Mouse (Mus musculus) MEL (cell line): ENCODE measurements around the gene Pgs1. TPM values are rescaled to one million over a fixed set of nuclear protein-coding genes. Genes with fewer than 3 reads are reported as not detected.

Experiments
- DNase-seq: peaks from one replicate; pipeline ENCODE4 v3.0.0; 2011; ENCODE audit warnings: low read depth, low spot score
- H3K27ac ChIP-seq: 2 replicates; pipeline ENCODE4 v1.5.1; 2012; ENCODE audit warnings: low read depth, mild to moderate bottlenecking, control low read depth, low read length, moderate library complexity; ENCODE audit not compliant: control insufficient read depth
- H3K27me3 ChIP-seq, 2 experiments: fragments of 150-350 bp in 1 of 2; sonication (generic) in 1 of 2; 2 replicates each; pipeline ENCODE4 v1.6.1; 2012; ENCODE audit warnings: low read length in 2 of 2, mild to moderate bottlenecking in 2 of 2, improper control_type of control experiment in 1 of 2, moderate library complexity in 1 of 2; ENCODE audit not compliant: insufficient read depth in 2 of 2, control insufficient read depth in 1 of 2
- H3K36me3 ChIP-seq, 2 experiments: 2 replicates each; pipeline ENCODE4 v1.6.1; 2012 to 2014; ENCODE audit warnings: low read length in 2 of 2, improper control_type of control experiment in 1 of 2, inconsistent platforms in 1 of 2, mild to moderate bottlenecking in 1 of 2; ENCODE audit not compliant: insufficient read depth in 2 of 2, control insufficient read depth in 1 of 2
- H3K4me1 ChIP-seq, 2 experiments: fragments of 150-350 bp in 1 of 2; sonication (generic) in 1 of 2; 2 replicates each; pipeline ENCODE4 v1.6.1; 2012; ENCODE audit warnings: low read length in 2 of 2, improper control_type of control experiment in 1 of 2, mild to moderate bottlenecking in 1 of 2; ENCODE audit not compliant: insufficient read depth in 2 of 2, control insufficient read depth in 1 of 2
- H3K4me3 ChIP-seq, 2 experiments: fragments of 150-350 bp in 1 of 2; sonication (generic) in 1 of 2; 2 replicates each; pipeline ENCODE4 v1.5.1; 2012; ENCODE audit warnings: low read depth in 2 of 2, low read length in 2 of 2, mild to moderate bottlenecking in 2 of 2, moderate library complexity in 2 of 2, control low read depth in 1 of 2, improper control_type of control experiment in 1 of 2; ENCODE audit not compliant: control insufficient read depth in 1 of 2, insufficient read depth in 1 of 2
- H3K79me2 ChIP-seq: 2 replicates; pipeline ENCODE4 v1.6.1; 2012; ENCODE audit warnings: mild to moderate bottlenecking, low read length, moderate library complexity; ENCODE audit not compliant: control insufficient read depth, poor library complexity, insufficient read depth
- H3K9ac ChIP-seq: 2 replicates; pipeline ENCODE4 v1.6.1; 2012; ENCODE audit warnings: low read depth, mild to moderate bottlenecking, control low read depth, low read length, moderate library complexity; ENCODE audit not compliant: control insufficient read depth, poor library complexity, severe bottlenecking
- H3K9me3 ChIP-seq: fragments of 150-350 bp; sonication (generic); replicated peaks from 2 replicates; pipeline ENCODE4 v1.6.1; 2012; ENCODE audit warnings: mild to moderate bottlenecking, low read length, improper control_type of control experiment, moderate library complexity; ENCODE audit not compliant: insufficient read depth
- BHLHE40 ChIP-seq: IDR thresholded peaks from 2 replicates; pipeline ENCODE4 v1.6.1; 2012; ENCODE audit warnings: low read depth, mild to moderate bottlenecking, inconsistent platforms, low read length, improper control_type of control experiment, borderline replicate concordance
- CHD1 ChIP-seq: IDR thresholded peaks from 2 replicates; pipeline ENCODE4 v1.6.1; 2012; ENCODE audit warnings: low read depth, mild to moderate bottlenecking, inconsistent platforms, low read length, improper control_type of control experiment
- CHD2 ChIP-seq: IDR thresholded peaks from 2 replicates; pipeline ENCODE4 v1.6.1; 2011; ENCODE audit warnings: low read length, improper control_type of control experiment
- ETS1 ChIP-seq: IDR thresholded peaks from 2 replicates; pipeline ENCODE4 v1.6.1; 2012; ENCODE audit warnings: low read depth, mild to moderate bottlenecking, inconsistent platforms, low read length, improper control_type of control experiment, moderate library complexity
- GABPA ChIP-seq: IDR thresholded peaks from 2 replicates; pipeline ENCODE4 v1.6.1; 2012; ENCODE audit warnings: low read depth, mild to moderate bottlenecking, inconsistent platforms, low read length, improper control_type of control experiment, moderate library complexity
- GATA1 ChIP-seq: IDR thresholded peaks from 2 replicates; pipeline ENCODE4 v1.6.1; 2011; ENCODE audit warnings: low read depth, low read length, improper control_type of control experiment
- MAFK ChIP-seq: IDR thresholded peaks from 2 replicates; pipeline ENCODE4 v1.6.1; 2011; ENCODE audit warnings: low read depth, mild to moderate bottlenecking, low read length, improper control_type of control experiment, borderline replicate concordance
- MAX ChIP-seq: IDR thresholded peaks from 2 replicates; pipeline ENCODE4 v1.6.1; 2011; ENCODE audit warnings: low read length, improper control_type of control experiment
- MAZ ChIP-seq: IDR thresholded peaks from 2 replicates; pipeline ENCODE4 v1.6.1; 2012; ENCODE audit warnings: low read depth, mild to moderate bottlenecking, inconsistent platforms, low read length, improper control_type of control experiment
- NRF1 ChIP-seq: IDR thresholded peaks from 2 replicates; pipeline ENCODE4 v1.6.1; 2014; ENCODE audit warnings: low read depth, mild to moderate bottlenecking, inconsistent platforms, low read length, improper control_type of control experiment, moderate library complexity; ENCODE audit not compliant: poor library complexity, insufficient read depth, severe bottlenecking
- POLR2A ChIP-seq, 2 experiments: IDR thresholded peaks; 2 replicates each; pipeline ENCODE4 v1.6.1; 2011 to 2012; ENCODE audit warnings: low read length in 2 of 2, mild to moderate bottlenecking in 2 of 2, control low read depth in 1 of 2, improper control_type of control experiment in 1 of 2, low read depth in 1 of 2, moderate library complexity in 1 of 2; ENCODE audit not compliant: control insufficient read depth in 1 of 2, insufficient read depth in 1 of 2, poor library complexity in 1 of 2
- RAD21 ChIP-seq: IDR thresholded peaks from 2 replicates; pipeline ENCODE4 v1.6.1; 2011; ENCODE audit warnings: mild to moderate bottlenecking, low read depth, low read length, improper control_type of control experiment
- RCOR1 ChIP-seq: IDR thresholded peaks from 2 replicates; pipeline ENCODE4 v1.6.1; 2012; ENCODE audit warnings: low read depth, mild to moderate bottlenecking, inconsistent platforms, low read length, improper control_type of control experiment
- SIN3A ChIP-seq: IDR thresholded peaks from 2 replicates; pipeline ENCODE4 v1.6.1; 2012; ENCODE audit warnings: low read length, improper control_type of control experiment, inconsistent platforms
- TAL1 ChIP-seq: IDR thresholded peaks from 2 replicates; pipeline ENCODE4 v1.6.1; 2012; ENCODE audit warnings: mild to moderate bottlenecking, inconsistent platforms, low read length, moderate library complexity, mixed read lengths
- TBP ChIP-seq: IDR thresholded peaks from 2 replicates; pipeline ENCODE4 v1.8.0; 2011; ENCODE audit warnings: low read depth, low read length, improper control_type of control experiment
- TCF12 ChIP-seq: IDR thresholded peaks from 2 replicates; pipeline ENCODE4 v1.6.1; 2014; ENCODE audit warnings: low read depth, mild to moderate bottlenecking, inconsistent platforms, low read length, improper control_type of control experiment, moderate library complexity
- UBTF ChIP-seq: IDR thresholded peaks from 2 replicates; pipeline ENCODE4 v1.6.1; 2012; ENCODE audit warnings: low read depth, mild to moderate bottlenecking, inconsistent platforms, low read length, improper control_type of control experiment, moderate library complexity, borderline replicate concordance; ENCODE audit not compliant: insufficient read depth
- USF1 ChIP-seq: IDR thresholded peaks from 2 replicates; pipeline ENCODE4 v1.6.1; 2014; ENCODE audit warnings: low read depth, mild to moderate bottlenecking, inconsistent platforms, low read length, improper control_type of control experiment, moderate library complexity
- USF2 ChIP-seq, 2 experiments: IDR thresholded peaks; 2 replicates each; pipeline ENCODE4 v1.6.1; 2011 to 2012; ENCODE audit warnings: improper control_type of control experiment in 2 of 2, low read length in 2 of 2, borderline replicate concordance in 1 of 2, inconsistent platforms in 1 of 2, low read depth in 1 of 2, mild to moderate bottlenecking in 1 of 2; ENCODE audit not compliant: insufficient read depth in 1 of 2
- ZKSCAN1 ChIP-seq: IDR thresholded peaks from 2 replicates; pipeline ENCODE4 v1.6.1; 2012; ENCODE audit warnings: low read depth, mild to moderate bottlenecking, inconsistent platforms, low read length, improper control_type of control experiment, moderate library complexity
- ZNF384 ChIP-seq: IDR thresholded peaks from 2 replicates; pipeline ENCODE4 v1.6.1; 2012; ENCODE audit warnings: low read depth, mild to moderate bottlenecking, inconsistent platforms, low read length, improper control_type of control experiment
- polyA plus RNA-seq, 2 experiments: library from polyadenylated mRNA; stranded (reverse) in 1 of 2; unstranded in 1 of 2; fragments of >175 nt in 1 of 2; fragments of >200 nt in 1 of 2; gene quantifications; 2 replicates each; pipeline versions ENCODE4 v1.2.1 to v1.2.4; 2012; ENCODE audit warnings: low replicate concordance in 2 of 2, low read depth in 1 of 2; ENCODE audit not compliant: insufficient read length in 2 of 2, insufficient read depth in 1 of 2, missing spikeins in 1 of 2
- total RNA-seq: library from RNA; depleted of rRNA; stranded (reverse); fragments of 300-350 nt; gene quantifications from 2 replicates; pipeline ENCODE4 v1.2.3, GENCODE M21; 2012

Gene Pgs1
- total and polyA plus RNA-seq, 3 experiments = 48.6 to 61.6 TPM; not detected in 1

DNA sequence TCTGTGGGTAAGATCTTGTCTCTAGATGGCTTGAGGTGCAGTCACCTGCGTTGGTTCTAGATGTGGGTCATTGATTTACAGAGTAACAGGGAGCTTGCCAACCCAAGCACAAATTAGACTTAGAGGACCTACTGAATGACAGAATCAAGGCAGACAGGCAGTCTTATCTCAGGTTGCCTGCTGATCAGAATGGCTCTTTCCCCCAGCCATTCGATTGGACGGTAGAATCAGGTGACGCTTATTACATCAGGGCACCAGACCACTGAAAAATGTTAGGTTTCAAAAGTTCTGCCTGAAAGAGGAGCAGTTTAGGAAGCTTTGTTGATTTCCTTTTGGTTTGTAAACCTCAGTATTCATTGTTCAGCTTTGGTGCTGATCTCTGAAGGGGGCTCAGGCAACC lies 1.9 kb downstream of the Pgs1 start:
- Histone ChIP-seq H3K4me3 (peak overlapping the region; percentile 91 to 98), H3K79me2 (peaks cover 63% of the 10 kb centered on the region), H3K27me3 (peaks cover 2 to 8% of the 10 kb centered on the region in 2 experiments; a peak in 3 of 4 replicates), H3K27ac (peak overlapping the region; percentile 62), H3K9me3 (no peaks in the 10 kb centered on the region), H3K9ac (peak overlapping the region; percentile 89)
- TF ChIP-seq CHD1 = 0 out of 2 replicates have a peak, but pooled peaks have one; percentile 10
- peak; percentile 87 for TF ChIP-seq GATA1
- TF ChIP-seq RCOR1 = no peak
- TF ChIP-seq RAD21 = no peak
- TF ChIP-seq NRF1 = no peak
- TF ChIP-seq CHD2 = no peak
- TF ChIP-seq UBTF = no peak
- TF ChIP-seq TCF12 = peak; percentile 51
- TF ChIP-seq ETS1 = peak; percentile 84
- peak; percentile 97 for TF ChIP-seq USF1
- no peak for TF ChIP-seq ZKSCAN1
- TF ChIP-seq MAFK = no peak
- peak; percentile 81 for TF ChIP-seq SIN3A
- peak in 1 of 2 experiments; percentile 86; a peak in 2 of 4 replicates for TF ChIP-seq USF2 (IDR thresholded peaks at IDR 0.05; ENCODE audit: borderline replicate concordance in 1 of 2, insufficient read depth in 1 of 2, low read depth in 1 of 2, low read length in 2 of 2)
- TF ChIP-seq POLR2A (IDR thresholded peaks at IDR 0.05; ENCODE audit: control insufficient read depth in 1 of 2, insufficient read depth in 1 of 2, low read depth in 1 of 2, low read length in 2 of 2, poor library complexity in 1 of 2) = peak in 1 of 2 experiments; percentile 60; a peak in 2 of 4 replicates
- peak; percentile 13 for TF ChIP-seq MAX
- no peak for TF ChIP-seq ZNF384
- peak; percentile 58 for TF ChIP-seq TAL1
- peak; percentile 51; the same call in 1 of the 2 replicates for TF ChIP-seq TBP
- TF ChIP-seq, all 39 proteins: peak for 11
- DNase-seq = peak; percentile 91
- Histone ChIP-seq H3K36me3 (peaks cover 0 to 36% of the 10 kb centered on the region in 2 experiments; a peak in 2 of 4 replicates), H3K4me1 (peaks cover 13 to 49% of the 10 kb centered on the region in 2 experiments)

DNA sequence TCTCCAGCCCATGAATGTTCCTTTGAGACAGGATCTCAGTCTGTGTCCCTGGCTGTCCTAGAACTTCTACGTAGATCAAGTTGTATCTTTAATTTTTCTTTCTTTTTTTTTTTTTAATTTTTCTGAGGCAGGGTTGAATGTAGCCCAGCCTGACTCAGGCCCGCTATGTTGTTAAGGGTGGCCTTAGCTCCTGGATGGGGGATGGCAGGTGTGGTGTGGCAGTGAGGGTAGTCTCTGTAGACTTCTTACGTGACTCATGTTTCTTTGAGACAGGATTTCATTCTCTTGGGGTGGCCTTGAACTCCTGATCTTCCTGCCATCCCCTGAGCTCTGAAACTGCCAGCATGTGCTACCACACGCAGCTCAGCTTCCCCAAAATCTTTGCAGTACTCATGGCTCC lies 3.1 kb downstream of the Pgs1 start:
- H3K9ac ChIP-seq = peak overlapping the region; percentile 30; the same call in 1 of the 2 replicates
- peaks cover 16 to 62% of the 10 kb centered on the region in 2 experiments for H3K4me1 ChIP-seq
- peaks cover 0 to 1% of the 10 kb centered on the region in 2 experiments; a peak in 2 of 4 replicates for H3K27me3 ChIP-seq

More for the DNA sequence above, 3.1 kb downstream of the Pgs1 start:
- Histone ChIP-seq H3K4me3 (no peak overlapping the region), H3K9me3 (no peaks in the 10 kb centered on the region), H3K27ac (no peak overlapping the region)
- no peak for DNase-seq
- no peak for TF ChIP-seq ZNF384
- TF ChIP-seq NRF1 = no peak
- no peak for TF ChIP-seq MAZ
- TF ChIP-seq RCOR1 = no peak
- TF ChIP-seq GATA1 = no peak
- TF ChIP-seq BHLHE40 = no peak
- TF ChIP-seq CHD1 = no peak
- TF ChIP-seq SIN3A = no peak
- no peak for TF ChIP-seq GABPA
- TF ChIP-seq, all 39 proteins: peak for 0
- Histone ChIP-seq H3K79me2 (peaks cover 74% of the 10 kb centered on the region), H3K36me3 (peaks cover 0 to 47% of the 10 kb centered on the region in 2 experiments; a peak in 2 of 4 replicates)
